In the genomic region with DNA sequence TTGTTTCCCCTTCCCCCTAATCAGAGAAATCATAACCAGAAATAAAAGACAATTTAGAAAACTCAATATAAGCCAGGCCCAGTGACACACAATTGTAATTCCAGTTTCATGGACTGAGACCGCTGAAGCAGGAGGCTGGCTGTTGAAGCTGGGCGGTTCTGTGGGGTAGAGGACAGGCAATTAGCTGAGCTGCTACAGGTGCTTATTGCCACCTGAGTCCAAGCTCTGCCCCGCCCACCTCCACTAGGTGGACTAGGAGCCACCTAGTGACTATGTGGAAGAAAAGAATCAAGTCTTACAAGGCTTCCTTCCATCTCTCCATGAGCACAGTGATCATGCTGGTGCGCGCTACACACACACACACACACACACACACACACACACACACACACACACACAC, we compare ENCODE assay signal across 8 mouse cellular contexts. TPM values are rescaled to one million over a fixed set of nuclear protein-coding genes. Genes with fewer than 3 reads are reported as not detected.
DNase-seq lines count a peak whose midpoint lies in the region; ATAC-seq and TF ChIP-seq lines count a peak whose summit lies in the region.

No protein-coding gene starts in this region.

- no peak for ATAC-seq in heart, embryonic 11.5 days (replicated peaks; ENCODE audit: insufficient number of reproducible peaks, low FRiP score, low TSS enrichment)
- ATAC-seq in lung, embryonic 14.5 days (ENCODE audit: insufficient read depth), result no peak
- no peak for ATAC-seq in intestine, embryonic 14.5 days (replicated peaks; ENCODE audit: low FRiP score, low TSS enrichment, low read depth)

- H3K9me3 ChIP-seq in heart, embryonic 11.5 days (replicated peaks; ENCODE audit: control insufficient read depth, low read length), result no peaks in the 10 kb centered on the region
- no peaks in the 10 kb centered on the region for H3K9me3 ChIP-seq in lung, embryonic 14.5 days (ENCODE audit: low read depth, low read length)
- no peaks in the 10 kb centered on the region for H3K9me3 ChIP-seq in intestine, embryonic 14.5 days (ENCODE audit: control insufficient read depth, low read length)

- intact Hi-C loops in heart, postnatal 10 days (cut with DNase I), result no loop called here

- peak; percentile 36; the same call in 1 of the 2 replicates for TF ChIP-seq CTCF in lung, embryonic 14.5 days (IDR thresholded peaks at IDR 0.05; ENCODE audit: low read depth)

- peaks cover 21% of the 10 kb centered on the region for H3K4me1 ChIP-seq in heart, embryonic 11.5 days (ENCODE audit: control insufficient read depth, insufficient read depth, low read length)
- H3K4me1 ChIP-seq in lung, embryonic 14.5 days (ENCODE audit: insufficient read depth), result peaks cover 9% of the 10 kb centered on the region
- H3K4me1 ChIP-seq in intestine, embryonic 14.5 days (replicated peaks; ENCODE audit: control insufficient read depth, insufficient read depth, low read length), result peaks cover 11% of the 10 kb centered on the region

- no peak overlapping the region for H3K9ac ChIP-seq in heart, embryonic 11.5 days (ENCODE audit: low read depth, low read length)
- H3K9ac ChIP-seq in lung, embryonic 14.5 days, result no peak overlapping the region
- H3K9ac ChIP-seq in intestine, embryonic 14.5 days (ENCODE audit: low read length), result no peak overlapping the region

- H3K36me3 ChIP-seq in heart, embryonic 11.5 days (ENCODE audit: control insufficient read depth, insufficient read depth, low read length), result no peaks in the 10 kb centered on the region
- no peaks in the 10 kb centered on the region for H3K36me3 ChIP-seq in lung, embryonic 14.5 days (ENCODE audit: insufficient read depth)
- no peaks in the 10 kb centered on the region for H3K36me3 ChIP-seq in intestine, embryonic 14.5 days (ENCODE audit: control insufficient read depth, insufficient read depth, low read length)
- H3K36me3 ChIP-seq in splenic B cell, adult 2 months (ENCODE audit: control insufficient read depth, insufficient read depth, low read length, poor library complexity, severe bottlenecking), result no peaks in the 10 kb centered on the region

- no peak overlapping the region for H3K4me3 ChIP-seq in heart, embryonic 11.5 days (ENCODE audit: low read depth, low read length)
- 0 out of 2 replicates have a peak overlapping the region, but pooled peaks have one; percentile 22 for H3K4me3 ChIP-seq in lung, embryonic 14.5 days (ENCODE audit: low read depth, low read length)
- H3K4me3 ChIP-seq in intestine, embryonic 14.5 days (ENCODE audit: low read depth, low read length), result no peak overlapping the region

- no peak for DNase-seq in heart, postnatal 10 days
- peak; percentile 46 for DNase-seq in lung, embryonic 14.5 days
- DNase-seq in lung, postnatal 14 days, result no peak
- DNase-seq in intestine, embryonic 14.5 days (ENCODE audit: low spot score), result no peak
- peak; percentile 36 for DNase-seq in splenic B cell, adult 2 months (ENCODE audit: low read depth, low spot score)
- no peak for DNase-seq in gastrocnemius, postnatal 10 days
- DNase-seq in spleen, postnatal 36 days (ENCODE audit: low spot score in 2 of 2), result no peak

- no peaks in the 10 kb centered on the region for H3K27me3 ChIP-seq in heart, embryonic 11.5 days (ENCODE audit: control insufficient read depth, insufficient read depth, low read length)
- no peaks in the 10 kb centered on the region for H3K27me3 ChIP-seq in lung, embryonic 14.5 days (ENCODE audit: insufficient read depth, low read length)
- no peaks in the 10 kb centered on the region for H3K27me3 ChIP-seq in intestine, embryonic 14.5 days (replicated peaks; ENCODE audit: control insufficient read depth, insufficient read depth, low read length)
- H3K27me3 ChIP-seq in splenic B cell, adult 2 months (ENCODE audit: control insufficient read depth, insufficient read depth, low read length, poor library complexity, severe bottlenecking), result no peaks in the 10 kb centered on the region; the same call in 1 of the 2 replicates

- H3K4me2 ChIP-seq in heart, embryonic 11.5 days, result peak overlapping the region; percentile 60
- H3K4me2 ChIP-seq in lung, embryonic 14.5 days, result peak overlapping the region; percentile 61; the same call in 1 of the 2 replicates
- H3K4me2 ChIP-seq in intestine, embryonic 14.5 days (ENCODE audit: low read length), result peak overlapping the region; percentile 48; the same call in 1 of the 2 replicates

- 53% methylated on average over 5 of the region's 5 CpGs for WGBS in heart, embryonic 11.5 days (ENCODE audit: insufficient replicate concordance)
- WGBS in lung, embryonic 14.5 days, result 45% methylated on average over 5 of the region's 5 CpGs
- WGBS in intestine, embryonic 14.5 days, result 57% methylated on average over 5 of the region's 5 CpGs

- no peak overlapping the region for H3K27ac ChIP-seq in heart, embryonic 11.5 days (ENCODE audit: low read depth, low read length)
- no peak overlapping the region for H3K27ac ChIP-seq in lung, embryonic 14.5 days (ENCODE audit: low read depth)
- H3K27ac ChIP-seq in intestine, embryonic 14.5 days (ENCODE audit: low read depth), result 0 out of 2 replicates have a peak overlapping the region, but pooled peaks have one; percentile 52

RNA-seq across cellular contexts. Expression of gene Fgd2, which starts 56.0 kb away (rescaled TPM):
- 1.2 and 2.3 TPM in 2 replicates for polyA plus RNA-seq in heart, embryonic 11.5 days (2014; fragmentation: Nextera tagmentation; extraction: Ambion mirVana)
- total RNA-seq in heart, postnatal 10 days (2021), result 1 to 10 TPM; 2.5 to 2.6 TPM
- 15.7 and 19.2 TPM in 2 replicates for polyA plus RNA-seq in lung, embryonic 14.5 days (2014; fragmentation: Nextera tagmentation; extraction: Ambion mirVana)
- 13.9 and 15.4 TPM in 2 replicates for polyA plus RNA-seq in intestine, embryonic 14.5 days (2014; fragmentation: Nextera tagmentation; extraction: Ambion mirVana)
- total RNA-seq in gastrocnemius, postnatal 10 days (2021), result 1 to 10 TPM; 3.5 to 3.9 TPM

Comparison
In these comparisons a context has a peak if more than half of its experiments do, and no peak if none do; other contexts are left out.
1. DNase-seq: peak in lung, embryonic 14.5 days (single experiment) and splenic B cell, adult 2 months (single experiment); none in heart, postnatal 10 days (0 of 2), lung, postnatal 14 days (single experiment), intestine, embryonic 14.5 days (single experiment), gastrocnemius, postnatal 10 days (single experiment) and spleen, postnatal 36 days (0 of 2).
2. Peak in every context shown above with its lines, with median percentiles within 50 percentile points of each other: H3K4me2 ChIP-seq.